ENCODE assay signal across 8 mouse cellular contexts in genomic region chr4:140153101-140153500, GRCm38 (mm10).
DNase-seq lines count a peak whose midpoint lies in the region; ATAC-seq and TF ChIP-seq lines count a peak whose summit lies in the region.

No protein-coding gene starts in this region.

- no peak for TF ChIP-seq POLR2A in testis, adult 2 months (IDR thresholded peaks at IDR 0.05; ENCODE audit: control insufficient read depth, low read depth, low read length)

- no peak overlapping the region for H3K27ac ChIP-seq in heart, embryonic 10.5 days
- no peak overlapping the region for H3K27ac ChIP-seq in testis, adult 2 months (ENCODE audit: control insufficient read depth, insufficient read depth, low read depth, low read length)
- H3K27ac ChIP-seq in hindbrain, embryonic 16.5 days (ENCODE audit: low read depth, low read length) = peak overlapping the region; percentile 62; the same call in 1 of the 2 replicates

- ATAC-seq in hindbrain, embryonic 16.5 days = no peak

- peak; percentile 32 to 38 for DNase-seq in heart, postnatal 10 days
- DNase-seq in heart, embryonic 10.5 days (ENCODE audit: low spot score) = no peak
- DNase-seq in testis, postnatal 14 days (ENCODE audit: low spot score) = no peak
- peak; percentile 83 to 87 for DNase-seq in cerebellum, postnatal 14 days
- peak; percentile 55 for DNase-seq in lung, postnatal 36 days
- DNase-seq in spleen, adult 12 weeks (ENCODE audit: low spot score) = no peak

- no peak overlapping the region for H3K4me3 ChIP-seq in heart, embryonic 10.5 days
- H3K4me3 ChIP-seq in testis, adult 2 months (ENCODE audit: control insufficient read depth, low read depth, low read length) = no peak overlapping the region
- no peak overlapping the region for H3K4me3 ChIP-seq in hindbrain, embryonic 16.5 days (ENCODE audit: low read length)

- no peak overlapping the region for H3K9ac ChIP-seq in hindbrain, embryonic 16.5 days (ENCODE audit: low read depth, low read length)

- TF ChIP-seq CTCF in testis, adult 2 months (IDR thresholded peaks at IDR 0.05; ENCODE audit: control insufficient read depth, insufficient read depth, insufficient replicate concordance, low read depth, low read length) = peak; percentile 66; the same call in 1 of the 2 replicates

- H3K4me2 ChIP-seq in hindbrain, embryonic 16.5 days (ENCODE audit: low read length) = no peak overlapping the region

- intact Hi-C loops in heart, postnatal 10 days (cut with DNase I) = loop anchor here (10.0 kb wide), 1 partner anchor 278 kb away; no protein-coding TSS in a partner anchor

- peaks cover 17% of the 10 kb centered on the region for H3K27me3 ChIP-seq in heart, embryonic 10.5 days (ENCODE audit: insufficient read depth, poor library complexity, severe bottlenecking)
- no peaks in the 10 kb centered on the region for H3K27me3 ChIP-seq in testis, adult 2 months (ENCODE audit: control insufficient read depth, insufficient read depth, low read length)
- H3K27me3 ChIP-seq in hindbrain, embryonic 16.5 days (replicated peaks; ENCODE audit: control insufficient read depth, insufficient read depth, low read length) = no peaks in the 10 kb centered on the region; the same call in 1 of the 2 replicates

- WGBS in heart, embryonic 10.5 days = 27% methylated on average over 7 of the region's 7 CpGs
- WGBS in hindbrain, embryonic 16.5 days = 41% methylated on average over 7 of the region's 7 CpGs

- H3K9me3 ChIP-seq in heart, embryonic 10.5 days = no peaks in the 10 kb centered on the region
- no peaks in the 10 kb centered on the region for H3K9me3 ChIP-seq in hindbrain, embryonic 16.5 days (ENCODE audit: control insufficient read depth, low read length)

- H3K4me1 ChIP-seq in heart, embryonic 10.5 days = peaks cover 26% of the 10 kb centered on the region
- H3K4me1 ChIP-seq in testis, adult 2 months (ENCODE audit: control insufficient read depth, insufficient read depth, low read length) = no peaks in the 10 kb centered on the region
- H3K4me1 ChIP-seq in hindbrain, embryonic 16.5 days (ENCODE audit: control insufficient read depth, insufficient read depth, low read depth, low read length) = peaks cover 15% of the 10 kb centered on the region

- no peaks in the 10 kb centered on the region for H3K36me3 ChIP-seq in heart, embryonic 10.5 days
- no peaks in the 10 kb centered on the region for H3K36me3 ChIP-seq in testis, adult 2 months (ENCODE audit: control insufficient read depth, insufficient read depth, low read length)
- H3K36me3 ChIP-seq in hindbrain, embryonic 16.5 days (ENCODE audit: control insufficient read depth, insufficient read depth, low read length) = no peaks in the 10 kb centered on the region

Comparison
In these comparisons a context has a peak if more than half of its experiments do, and no peak if none do; other contexts are left out.
1. DNase-seq: peak in heart, postnatal 10 days (2 of 2), cerebellum, postnatal 14 days (2 of 2) and lung, postnatal 36 days (single experiment); none in heart, embryonic 10.5 days (single experiment), testis, postnatal 14 days (single experiment) and spleen, adult 12 weeks (single experiment).